Mouse (Mus musculus) embryonic fibroblast, embryonic 13.5 days (primary cell): ENCODE results near the gene Spns3.

Experiments
- CTCF ChIP-seq: IDR thresholded peaks from 2 replicates; pipeline ENCODE4 v1.5.1; 2011; ENCODE audit warnings: mild to moderate bottlenecking, control low read depth, low read length, moderate library complexity, borderline replicate concordance; ENCODE audit not compliant: insufficient read depth
- POLR2A ChIP-seq: IDR thresholded peaks from 2 replicates; pipeline ENCODE4 v1.6.1; 2011; ENCODE audit warnings: low read depth, mild to moderate bottlenecking, control low read depth, low read length, moderate library complexity

DNA sequence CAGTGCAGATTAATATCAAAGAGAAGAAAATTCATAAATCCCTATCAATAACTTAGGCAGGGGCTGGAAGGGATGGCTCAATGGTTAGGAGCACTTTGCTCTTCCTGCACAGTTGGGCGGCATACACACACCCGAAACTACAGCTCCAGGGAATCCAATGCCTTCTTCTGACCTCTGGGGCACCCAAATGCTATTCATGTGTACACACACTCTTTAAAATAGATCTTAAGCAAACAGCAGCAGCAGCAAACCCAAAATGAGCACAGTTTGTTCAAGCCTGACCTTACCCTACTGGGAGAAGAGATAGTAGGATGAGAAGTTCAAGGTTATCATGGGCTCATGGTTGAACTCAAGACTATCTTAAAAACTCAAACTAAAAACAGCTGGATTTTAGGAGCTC lies 32.8 kb upstream of the Spns3 start:
- TF ChIP-seq CTCF, result no peak
- TF ChIP-seq POLR2A, result no peak
